Mouse (Mus musculus) liver, adult 2 months (tissue): Measurements from ENCODE around the gene Atxn10. TPM values are rescaled to one million over a fixed set of nuclear protein-coding genes. Genes with fewer than 3 reads are reported as not detected.
A peak's percentile ranks its signal among the peaks of the same experiment; 100 is the strongest.
"Not testable (repeated sequence)": the region's sequence is repeated elsewhere in the genome, so short reads cannot be mapped to it uniquely, and the experiment has no call there.

Experiments used
- DNase-seq: peaks from one replicate; pipeline ENCODE4 v3.0.0-alpha.2; 2011; ENCODE audit warnings: low read depth, low spot score; ENCODE audit errors: extremely low read depth
- H3K27ac ChIP-seq: fragments of 200-500 bp; replicated peaks from 2 replicates; pipeline ENCODE4 v1.5.1; 2012; ENCODE audit warnings: low read depth, mild to moderate bottlenecking, control low read depth, inconsistent platforms, low read length; ENCODE audit not compliant: insufficient read depth
- H3K27me3 ChIP-seq: fragments of 200-500 bp; 2 replicates; pipeline ENCODE4 v1.6.1; 2012; ENCODE audit warnings: mild to moderate bottlenecking, moderate library complexity, low read length, inconsistent platforms; ENCODE audit not compliant: control insufficient read depth, insufficient read depth
- H3K36me3 ChIP-seq: fragments of 200-500 bp; 2 replicates; pipeline ENCODE4 v1.6.1; 2012; ENCODE audit warnings: low read length, inconsistent platforms; ENCODE audit not compliant: control insufficient read depth, insufficient read depth
- H3K4me1 ChIP-seq: fragments of 200-500 bp; 2 replicates; pipeline ENCODE4 v1.6.1; 2011; ENCODE audit warnings: low read length; ENCODE audit not compliant: control insufficient read depth, insufficient read depth
- H3K4me3 ChIP-seq: fragments of 200-500 bp; 2 replicates; pipeline ENCODE4 v1.5.1; 2011; ENCODE audit warnings: low read depth, mild to moderate bottlenecking, control low read depth, low read length, moderate library complexity; ENCODE audit not compliant: insufficient read depth
- H3K79me2 ChIP-seq: fragments of 200-500 bp; 2 replicates; pipeline ENCODE4 v1.6.1; 2012; ENCODE audit warnings: inconsistent platforms, mild to moderate bottlenecking, low read length, moderate library complexity; ENCODE audit not compliant: control insufficient read depth, insufficient read depth
- H3K9ac ChIP-seq: fragments of 200-500 bp; 2 replicates; pipeline ENCODE4 v1.6.1; 2012; ENCODE audit warnings: low read depth, mild to moderate bottlenecking, control low read depth, inconsistent platforms, low read length
- CTCF ChIP-seq: fragments of 200-500 bp; IDR thresholded peaks from 2 replicates; pipeline ENCODE4 v1.5.1; 2011; ENCODE audit warnings: low read depth, low read length, control low read depth
- POLR2A ChIP-seq: fragments of 200-500 bp; IDR thresholded peaks from 2 replicates; pipeline ENCODE4 v1.6.1; 2011; ENCODE audit warnings: low read length, control low read depth; ENCODE audit not compliant: insufficient read depth; ENCODE audit errors: extremely low read depth
- WGBS: fragments of 180-500 bp; shearing (Covaris S2); methylation state at CpG from one replicate; pipeline ENCODE4 v1.1.7; 2018; 5-methylcytosine and 5-hydroxymethylcytosine counted together
- polyA plus RNA-seq: library from polyadenylated mRNA; depleted of rRNA; stranded (reverse); fragments of >200 nt; gene quantifications from 2 replicates; pipeline ENCODE4 v1.2.3, GENCODE M21; 2012
- total RNA-seq: library from RNA; depleted of rRNA; stranded (reverse); fragments of >200 nt; gene quantifications from 2 replicates; pipeline ENCODE4 v1.2.3, GENCODE M21; 2014

Gene Atxn10
- total and polyA plus RNA-seq, 2 experiments = 36.8 to 41.0 TPM

DNA sequence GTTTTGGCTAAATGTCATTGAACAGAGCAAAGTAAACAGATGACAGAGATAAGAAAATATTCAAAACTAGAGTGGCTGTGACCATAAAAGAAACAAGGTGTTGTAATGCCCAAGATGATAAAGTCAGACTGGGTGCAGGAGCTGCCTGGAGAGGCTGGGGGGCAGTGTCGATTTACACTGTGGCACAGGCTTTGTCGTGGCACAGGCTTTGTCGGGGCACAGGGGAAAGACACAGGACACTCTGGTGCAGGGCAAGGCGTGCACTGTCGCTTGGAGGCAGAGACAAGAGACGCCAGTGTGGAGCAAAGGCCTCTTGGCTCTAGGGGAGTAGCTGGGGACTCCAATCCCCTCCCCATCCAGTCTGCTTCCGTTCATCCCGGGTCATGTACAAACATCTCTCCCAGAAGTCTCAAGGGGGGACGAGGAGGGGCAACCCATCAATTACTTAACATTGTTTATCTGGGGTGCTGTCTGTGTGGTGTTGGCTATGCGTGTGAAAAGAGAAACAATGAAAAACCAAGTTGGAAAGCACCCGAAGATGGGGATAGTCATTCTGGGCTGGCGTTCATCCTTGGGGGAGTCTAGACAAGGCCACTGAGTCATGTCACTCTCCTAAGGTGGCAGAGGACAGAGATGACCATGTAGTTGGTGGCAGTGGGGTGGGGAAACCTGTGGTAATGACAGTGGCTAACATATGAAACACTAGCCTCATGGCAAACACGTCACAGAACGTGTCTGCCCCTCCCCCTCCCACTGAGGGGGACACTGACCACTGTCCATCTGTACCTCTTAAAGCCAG is 19.5 kb upstream of the Atxn10 start:
- H3K27me3 ChIP-seq = no peaks in the 10 kb centered on the region
- DNase-seq = peak; percentile 50
- H3K79me2 ChIP-seq = no peaks in the 10 kb centered on the region
- no peak overlapping the region for H3K27ac ChIP-seq
- no peak overlapping the region for H3K4me3 ChIP-seq
- TF ChIP-seq POLR2A (no peak), CTCF (peak; percentile 20)
- no peak overlapping the region for H3K9ac ChIP-seq
- 0 out of 2 replicates have a peak, but pooled peaks cover 2% of the 10 kb centered on the region for H3K4me1 ChIP-seq
- H3K36me3 ChIP-seq = no peaks in the 10 kb centered on the region
- WGBS = 44% methylated on average over 14 of the region's 14 CpGs

- H3K27ac ChIP-seq = no peak overlapping the region
- no peaks in the 10 kb centered on the region for H3K79me2 ChIP-seq
- DNase-seq = no peak
- H3K36me3 ChIP-seq = no peaks in the 10 kb centered on the region
- 0 out of 2 replicates have a peak, but pooled peaks cover 2% of the 10 kb centered on the region for H3K4me1 ChIP-seq
- no peaks in the 10 kb centered on the region for H3K27me3 ChIP-seq
- H3K9ac ChIP-seq = no peak overlapping the region
- no peak overlapping the region for H3K4me3 ChIP-seq
- 86% methylated on average over 11 of the region's 11 CpGs for WGBS
- TF ChIP-seq POLR2A = no peak
- 0 out of 2 replicates have a peak, but pooled peaks have one; percentile 8 for TF ChIP-seq CTCF
Observed at GRCm38 (mm10) chr15:85319924-85320668, 15.9 kb upstream of the Atxn10 start.

GRCm38 (mm10) chr15:85323214-85323613 is 12.8 kb upstream of the Atxn10 start:
- no peaks in the 10 kb centered on the region for H3K36me3 ChIP-seq
- H3K27me3 ChIP-seq = no peaks in the 10 kb centered on the region
- H3K4me3 ChIP-seq = no peak overlapping the region
- TF ChIP-seq CTCF (no peak), POLR2A (no peak)
- DNase-seq = no peak
- no peaks in the 10 kb centered on the region for H3K4me1 ChIP-seq
- 82% methylated on average over 4 of the region's 4 CpGs for WGBS
- no peak overlapping the region for H3K27ac ChIP-seq
- H3K9ac ChIP-seq = no peak overlapping the region
- H3K79me2 ChIP-seq = no peaks in the 10 kb centered on the region

- Histone ChIP-seq H3K9ac (no peak overlapping the region), H3K36me3 (no peaks in the 10 kb centered on the region), H3K79me2 (no peaks in the 10 kb centered on the region), H3K4me1 (no peaks in the 10 kb centered on the region), H3K27ac (no peak overlapping the region), H3K27me3 (no peaks in the 10 kb centered on the region), H3K4me3 (no peak overlapping the region)
- WGBS = 98% methylated on average over 1 of the region's 1 CpGs
- no peak for TF ChIP-seq POLR2A
- TF ChIP-seq CTCF = no peak
- DNase-seq = no peak
Observed at GRCm38 (mm10) chr15:85324426-85324825, 11.6 kb upstream of the Atxn10 start.

- peaks cover 4% of the 10 kb centered on the region; the same call in 1 of the 2 replicates for H3K4me1 ChIP-seq
Observed at GRCm38 (mm10) chr15:85327808-85328207, 8.2 kb upstream of the Atxn10 start.

DNA sequence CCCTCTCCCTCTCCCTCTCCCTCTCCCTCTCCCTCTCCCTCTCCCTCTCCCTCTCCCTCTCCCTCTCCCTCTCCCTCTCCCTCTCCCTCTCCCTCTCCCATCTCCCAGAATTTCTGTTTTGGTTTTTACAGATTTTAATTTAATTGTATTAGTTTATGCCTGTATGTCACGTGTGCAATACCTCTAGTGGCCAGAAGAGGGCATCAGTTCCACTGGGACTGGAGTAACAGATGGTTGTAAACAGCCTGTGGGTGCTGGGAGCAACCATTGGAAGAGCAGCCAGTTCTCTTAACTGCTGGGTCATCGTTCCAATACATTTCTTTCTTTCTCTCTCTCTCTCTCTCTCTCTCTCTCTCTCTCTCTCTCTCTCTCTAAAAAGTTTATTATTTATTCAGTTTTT is 7.6 kb upstream of the Atxn10 start:
- H3K9ac ChIP-seq, H3K4me3 ChIP-seq, H3K27ac ChIP-seq, H3K4me1 ChIP-seq, H3K27me3 ChIP-seq, H3K79me2 ChIP-seq, DNase-seq, H3K36me3 ChIP-seq: not testable (repeated sequence)
- WGBS = 91% methylated on average over 2 of the region's 2 CpGs
- peak; percentile 36; the same call in 1 of the 2 replicates for TF ChIP-seq CTCF

More at GRCm38 (mm10) chr15:85327808-85328207, 8.2 kb upstream of the Atxn10 start:
- 65% methylated on average over 11 of the region's 11 CpGs for WGBS
- H3K4me3 ChIP-seq = no peak overlapping the region
- no peak overlapping the region for H3K27ac ChIP-seq
- no peak for DNase-seq
- H3K27me3 ChIP-seq = no peaks in the 10 kb centered on the region
- no peaks in the 10 kb centered on the region for H3K79me2 ChIP-seq
- H3K36me3 ChIP-seq = no peaks in the 10 kb centered on the region
- TF ChIP-seq POLR2A (no peak), CTCF (no peak)
- no peak overlapping the region for H3K9ac ChIP-seq
